Mouse (Mus musculus) liver, embryonic 14.5 days (tissue): Measurements from ENCODE around the gene Ly6g6d. TPM values are rescaled to one million over a fixed set of nuclear protein-coding genes. Genes with fewer than 3 reads are reported as not detected.

Source experiments
- ATAC-seq: fragments of 200-750 bp; cut with Nextera tagmentation; 2 replicates; pipeline ENCODE4 v1.8.0; 2017; ENCODE audit warnings: moderate number of reproducible peaks, mild to moderate bottlenecking, moderate library complexity; ENCODE audit not compliant: insufficient read depth
- DNase-seq, 3 experiments: peaks; one replicate each; pipeline ENCODE4 v3.0.0-alpha.2; 2012 to 2013; ENCODE audit warnings: low read depth in 3 of 3, low spot score in 3 of 3
- H3K27ac ChIP-seq: fragments of 300-500 bp; sonication (generic); 2 replicates; pipeline ENCODE4 v1.5.1; 2014; ENCODE audit warnings: moderate library complexity, mild to moderate bottlenecking, control low read depth, inconsistent platforms
- H3K27me3 ChIP-seq: fragments of 300-500 bp; sonication (generic); 2 replicates; pipeline ENCODE4 v1.6.1; 2014; ENCODE audit warnings: mild to moderate bottlenecking, low read length, moderate library complexity; ENCODE audit not compliant: control insufficient read depth, insufficient read depth
- H3K36me3 ChIP-seq: fragments of 300-500 bp; sonication (generic); replicated peaks from 2 replicates; pipeline ENCODE4 v1.6.1; 2014; ENCODE audit warnings: low read depth; ENCODE audit not compliant: control insufficient read depth, insufficient read depth
- H3K4me1 ChIP-seq, 2 experiments: fragments of 200-500 bp in 1 of 2; fragments of 300-500 bp in 1 of 2; sonication (generic) in 1 of 2; replicated peaks; 2 replicates each; pipeline ENCODE4 v1.6.1; 2012 to 2014; ENCODE audit warnings: antibody characterized with exemption in 1 of 2, inconsistent platforms in 1 of 2, low read length in 1 of 2; ENCODE audit not compliant: control insufficient read depth in 2 of 2, insufficient read depth in 2 of 2
- H3K4me2 ChIP-seq: fragments of 300-500 bp; sonication (generic); 2 replicates; pipeline ENCODE4 v1.6.1; 2014; ENCODE audit warnings: low read depth, mild to moderate bottlenecking, control low read depth, moderate library complexity
- H3K4me3 ChIP-seq, 2 experiments: fragments of 200-500 bp in 1 of 2; fragments of 300-500 bp in 1 of 2; sonication (generic) in 1 of 2; 2 replicates each; pipeline ENCODE4 v1.5.1; 2012 to 2014; ENCODE audit warnings: low read depth in 2 of 2, low read length in 2 of 2, mild to moderate bottlenecking in 2 of 2, control low read depth in 1 of 2, inconsistent platforms in 1 of 2, moderate library complexity in 1 of 2; ENCODE audit not compliant: insufficient read depth in 1 of 2
- H3K9ac ChIP-seq: fragments of 300-500 bp; sonication (generic); replicated peaks from 2 replicates; pipeline ENCODE4 v1.6.1; 2014; ENCODE audit warnings: mild to moderate bottlenecking, control low read depth, moderate library complexity
- H3K9me3 ChIP-seq: fragments of 300-500 bp; sonication (generic); 2 replicates; pipeline ENCODE4 v1.6.1; 2016; ENCODE audit warnings: low read length, mixed read lengths; ENCODE audit not compliant: control insufficient read depth
- CTCF ChIP-seq: IDR thresholded peaks from 2 replicates; pipeline ENCODE4 v1.5.1; 2016; ENCODE audit warnings: antibody characterized with exemption, low read depth, control low read depth
- EP300 ChIP-seq: IDR thresholded peaks from 2 replicates; pipeline ENCODE4 v1.6.1; 2016; ENCODE audit warnings: antibody characterized with exemption, low read depth
- WGBS: fragments of 180-500 bp; shearing (Covaris S2); extraction: QIAGEN DNeasy Blood & Tissue Kit; methylation state at CpG from one replicate; pipeline ENCODE4 v1.1.7; 2014; ENCODE audit not compliant: insufficient replicate concordance; 5-methylcytosine and 5-hydroxymethylcytosine counted together
- polyA plus RNA-seq, 2 experiments: library from polyadenylated mRNA; depleted of rRNA in 1 of 2; stranded (reverse) in 1 of 2; unstranded in 1 of 2; fragments of >200 nt; fragmentation: Nextera tagmentation in 1 of 2; extraction: Ambion mirVana in 1 of 2; gene quantifications; 2 replicates each; pipeline versions ENCODE4 v1.2.1 to v1.2.3; 2012 to 2014

Ly6g6d gene
- polyA plus RNA-seq, 2 experiments = 0.28 to 0.95 TPM

GRCm38 (mm10) chr17:35068213-35068914 is 9.5 kb downstream of the Ly6g6d start:
- H3K36me3 ChIP-seq = no peaks in the 10 kb centered on the region
- DNase-seq = no peak
- H3K9me3 ChIP-seq = no peaks in the 10 kb centered on the region
- WGBS = 67% methylated on average over 17 of the region's 17 CpGs
- peaks cover 41% of the 10 kb centered on the region for H3K27me3 ChIP-seq
- H3K4me3 ChIP-seq = no peak overlapping the region
- no peak for ATAC-seq
- H3K27ac ChIP-seq = no peak overlapping the region
- TF ChIP-seq CTCF (no peak), EP300 (no peak)
- no peak overlapping the region for H3K9ac ChIP-seq
- H3K4me2 ChIP-seq = no peak overlapping the region
- H3K4me1 ChIP-seq = peaks cover 9 to 11% of the 10 kb centered on the region in 2 experiments

DNA sequence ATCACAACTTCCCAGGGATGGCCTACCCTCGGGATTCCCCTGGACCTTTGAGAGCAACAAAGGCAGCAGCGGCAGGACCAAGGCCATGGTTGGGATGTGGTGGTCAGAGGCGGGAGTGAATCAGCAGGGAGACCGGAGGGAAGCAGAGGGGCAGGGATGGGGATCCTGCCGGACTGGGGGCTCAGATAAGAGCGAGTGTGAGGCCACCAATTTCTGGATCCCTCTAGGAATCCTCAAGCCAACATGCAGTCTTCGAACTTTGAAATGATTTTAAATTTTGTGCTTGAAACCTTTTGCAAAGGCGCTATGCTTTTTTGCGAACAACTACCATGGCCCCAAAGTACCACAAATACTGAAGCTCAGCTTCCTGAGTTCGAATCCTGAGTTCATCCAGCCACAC is 11.8 kb downstream of the Ly6g6d start, which contains the start of gene Mpig6b:
Mpig6b (minus strand) TSS at position 101 of the 400 bp plus-strand sequence.
- WGBS = 32% methylated on average over 10 of the region's 10 CpGs
- DNase-seq (no peak), ATAC-seq (no peak)
- Histone ChIP-seq H3K9me3 (no peaks in the 10 kb centered on the region), H3K27ac (no peak within 1 kb of the TSS), H3K27me3 (peaks cover 41% of the 10 kb centered on the region), H3K4me1 (peaks cover 9 to 11% of the 10 kb centered on the region in 2 experiments), H3K4me2 (peak within 1 kb of the TSS; percentile 72), H3K36me3 (no peaks in the 10 kb centered on the region), H3K4me3 (peak within 1 kb of the TSS; percentile 37 to 43), H3K9ac (peak within 1 kb of the TSS; percentile 23; the same call in 1 of the 2 replicates)
- TF ChIP-seq CTCF (no peak), EP300 (no peak)

DNA sequence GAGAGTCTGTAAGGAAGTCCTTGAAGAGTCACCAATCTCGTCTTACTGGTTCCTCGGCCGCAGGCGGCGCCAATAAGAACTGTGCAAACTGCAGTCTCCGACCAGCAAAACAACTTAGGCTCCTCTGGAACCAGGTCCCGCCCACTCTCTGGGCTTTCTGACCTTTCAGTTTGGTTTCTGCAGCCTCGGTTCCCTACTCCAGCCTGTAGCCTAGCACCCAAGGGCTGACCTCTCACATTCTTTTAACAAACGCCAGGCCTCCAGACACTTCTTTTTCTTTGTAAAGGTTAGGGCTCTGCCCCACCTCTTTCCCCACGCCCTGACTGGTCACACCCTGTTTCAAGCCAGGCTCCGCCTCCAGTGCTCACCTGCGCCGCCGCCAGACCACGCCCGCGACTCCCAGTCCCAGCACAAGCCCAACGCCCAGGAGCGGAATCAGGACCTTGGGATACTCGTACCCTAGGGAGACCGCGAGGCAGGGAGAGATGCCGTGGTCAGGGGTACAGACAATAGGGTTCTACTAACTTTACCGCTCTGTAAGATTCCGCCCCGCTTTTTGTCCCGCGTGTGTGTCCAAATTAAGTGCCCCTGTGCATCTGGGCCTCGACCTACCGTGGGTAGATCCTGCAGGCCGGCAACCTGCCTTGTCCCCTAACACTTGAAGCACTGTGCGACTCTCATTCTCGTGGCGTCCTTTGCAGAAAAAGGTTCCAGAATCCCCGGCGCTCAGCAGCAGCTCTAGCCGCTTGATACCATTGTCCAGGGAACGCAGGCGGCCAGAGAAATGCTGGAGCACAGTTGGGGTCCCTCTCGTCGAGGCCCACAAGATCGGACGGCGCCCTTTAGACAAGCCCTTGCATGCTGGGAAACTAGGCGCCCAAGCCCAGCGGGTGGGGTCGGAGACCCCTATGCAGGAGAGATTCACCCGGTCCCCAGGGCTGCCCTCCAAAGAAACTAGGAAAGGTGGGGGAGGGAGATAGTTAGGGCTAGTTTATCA is 12.6 kb downstream of the Ly6g6d start, which contains the start of gene Ly6g6c:
Ly6g6c (plus strand) TSS at position 438 of the 997 bp plus-strand sequence.
- TF ChIP-seq CTCF (no peak), EP300 (no peak)
- peak within 1 kb of the TSS; percentile 23; the same call in 1 of the 2 replicates for H3K9ac ChIP-seq
- 2% methylated on average over 48 of the region's 48 CpGs for WGBS
- H3K27me3 ChIP-seq = peaks cover 41% of the 10 kb centered on the region
- no peaks in the 10 kb centered on the region for H3K36me3 ChIP-seq
- no peak within 1 kb of the TSS for H3K27ac ChIP-seq
- ATAC-seq = peak; percentile 38
- H3K4me2 ChIP-seq = peak within 1 kb of the TSS; percentile 72
- no peak for DNase-seq
- H3K4me3 ChIP-seq = peak within 1 kb of the TSS; percentile 37 to 43
- H3K4me1 ChIP-seq = peaks cover 9 to 11% of the 10 kb centered on the region in 2 experiments
- no peaks in the 10 kb centered on the region for H3K9me3 ChIP-seq

DNA sequence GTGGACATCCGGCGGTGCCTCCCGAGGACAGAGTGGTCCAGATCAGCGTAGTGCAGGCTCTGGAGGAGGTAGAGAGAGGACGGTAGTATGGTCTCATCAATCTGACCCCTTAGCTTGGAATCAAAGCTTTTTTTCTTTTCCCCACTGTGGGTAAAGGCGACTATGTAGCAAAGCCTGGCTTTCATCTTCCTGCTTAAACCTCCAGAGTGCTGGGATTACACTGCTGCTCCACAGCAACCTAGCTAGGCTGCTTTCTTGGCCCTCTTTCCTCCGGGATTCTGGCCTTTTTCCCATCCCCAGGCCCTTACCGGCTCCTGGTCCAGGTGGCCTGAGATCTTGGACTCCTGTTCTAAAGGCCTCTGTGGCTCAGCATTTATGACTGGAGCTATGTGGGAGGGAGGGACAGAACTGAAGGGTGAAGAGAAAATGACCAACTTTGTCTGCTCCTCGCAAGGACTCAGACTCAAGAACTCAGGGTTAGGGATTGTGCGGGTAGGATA is 13.4 kb downstream of the Ly6g6d start:
- no peaks in the 10 kb centered on the region for H3K36me3 ChIP-seq
- 25% methylated on average over 10 of the region's 10 CpGs for WGBS
- peak overlapping the region in 1 of 2 experiments; percentile 43; a peak in 2 of 4 replicates for H3K4me3 ChIP-seq
- peaks cover 41% of the 10 kb centered on the region for H3K27me3 ChIP-seq
- no peak overlapping the region for H3K27ac ChIP-seq
- DNase-seq (no peak), ATAC-seq (no peak)
- peak overlapping the region; percentile 72 for H3K4me2 ChIP-seq
- no peaks in the 10 kb centered on the region for H3K9me3 ChIP-seq
- no peak for TF ChIP-seq CTCF
- no peak for TF ChIP-seq EP300
- no peak overlapping the region for H3K9ac ChIP-seq
- peaks cover 12 to 13% of the 10 kb centered on the region in 2 experiments for H3K4me1 ChIP-seq
